Mouse (Mus musculus): ENCODE data around the gene Rnf41.

Gene Rnf41

GRCm38 (mm10) chr10:128411211-128412054, at the start of gene Rnf41, which contains the start of gene Nabp2:
Gene Rnf41, plus strand, starts transcription at chr10:128411657.
Gene Nabp2, minus strand, starts transcription at chr10:128411492.
- peak; percentile 93 to 96 for DNase-seq (ENCODE audit: low spot score in 2 of 2)

GRCm38 (mm10) chr10:128361836-128362235, 49.6 kb upstream of the Rnf41 start:
- no peak for DNase-seq (ENCODE audit: low spot score in 2 of 2)

- DNase-seq (ENCODE audit: low spot score in 2 of 2), result no peak
Observed at GRCm38 (mm10) chr10:128362568-128362967, 48.9 kb upstream of the Rnf41 start.

GRCm38 (mm10) chr10:128367899-128368401, 43.5 kb upstream of the Rnf41 start:
- no peak for DNase-seq (ENCODE audit: low spot score in 2 of 2)

GRCm38 (mm10) chr10:128368402-128369217, 42.8 kb upstream of the Rnf41 start, which contains the start of gene Coq10a:
Gene Coq10a, minus strand, starts transcription at chr10:128368997.
- peak; percentile 86 to 92 for DNase-seq (ENCODE audit: low spot score in 2 of 2)

- no peak for DNase-seq (ENCODE audit: low spot score in 2 of 2)
Observed at GRCm38 (mm10) chr10:128369218-128369543, 42.3 kb upstream of the Rnf41 start.

GRCm38 (mm10) chr10:128369599-128369998, 41.9 kb upstream of the Rnf41 start:
- no peak for DNase-seq (ENCODE audit: low spot score in 2 of 2)

- DNase-seq (ENCODE audit: low spot score in 2 of 2), result no peak
Observed at GRCm38 (mm10) chr10:128370021-128370420, 41.4 kb upstream of the Rnf41 start.

- DNase-seq (ENCODE audit: low spot score in 2 of 2), result no peak
Observed at GRCm38 (mm10) chr10:128370601-128371000, 40.9 kb upstream of the Rnf41 start.

GRCm38 (mm10) chr10:128372142-128372541, 39.3 kb upstream of the Rnf41 start:
- no peak for DNase-seq (ENCODE audit: low spot score in 2 of 2)

- no peak for DNase-seq (ENCODE audit: low spot score in 2 of 2)
Observed at GRCm38 (mm10) chr10:128372989-128373748, 38.3 kb upstream of the Rnf41 start.

- no peak for DNase-seq (ENCODE audit: low spot score in 2 of 2)
Observed at GRCm38 (mm10) chr10:128374393-128374792, 37.1 kb upstream of the Rnf41 start.

- DNase-seq (ENCODE audit: low spot score in 2 of 2), result no peak
Observed at GRCm38 (mm10) chr10:128376099-128376454, 35.4 kb upstream of the Rnf41 start.

- DNase-seq (ENCODE audit: low spot score in 2 of 2), result peak in 1 of 2 experiments; percentile 62
Observed at GRCm38 (mm10) chr10:128376455-128377211, 34.8 kb upstream of the Rnf41 start, which contains the start of gene Ankrd52. Gene Ankrd52, plus strand, starts transcription at chr10:128377115.

GRCm38 (mm10) chr10:128377222-128377939, 34.1 kb upstream of the Rnf41 start:
- peak in 1 of 2 experiments; percentile 47 for DNase-seq (ENCODE audit: low spot score in 2 of 2)

GRCm38 (mm10) chr10:128377940-128378448, 33.5 kb upstream of the Rnf41 start:
- no peak for DNase-seq (ENCODE audit: low spot score in 2 of 2)

- no peak for DNase-seq (ENCODE audit: low spot score in 2 of 2)
Observed at GRCm38 (mm10) chr10:128378462-128378861, 33.0 kb upstream of the Rnf41 start.

GRCm38 (mm10) chr10:128379260-128379659, 32.2 kb upstream of the Rnf41 start:
- DNase-seq (ENCODE audit: low spot score in 2 of 2), result no peak

- no peak for DNase-seq (ENCODE audit: low spot score in 2 of 2)
Observed at GRCm38 (mm10) chr10:128380565-128380964, 30.9 kb upstream of the Rnf41 start.

GRCm38 (mm10) chr10:128382482-128382881, 29.0 kb upstream of the Rnf41 start:
- no peak for DNase-seq (ENCODE audit: low spot score in 2 of 2)
